Comparison of ENCODE assay signal across 8 mouse cellular contexts in genomic region chr7:143977491-143977830, GRCm38 (mm10). TPM values are rescaled to one million over a fixed set of nuclear protein-coding genes. Genes with fewer than 3 reads are reported as not detected.
DNase-seq lines count a peak whose midpoint lies in the region; ATAC-seq and TF ChIP-seq lines count a peak whose summit lies in the region.
"Had no signal": no experiment of that assay in that cellular context is flagged by ENCODE, and none has a peak within 500 bp of the region (broad histone marks: within the 10 kb centered on the region; RNA-seq: fewer than 3 reads in every experiment).

No protein-coding gene starts in this region.

- no peaks in the 10 kb centered on the region for H3K36me3 ChIP-seq in lung, embryonic 15.5 days
- no peaks in the 10 kb centered on the region for H3K36me3 ChIP-seq in hindbrain, embryonic 10.5 days
- no peaks in the 10 kb centered on the region for H3K36me3 ChIP-seq in liver, embryonic 14.5 days (replicated peaks; ENCODE audit: control insufficient read depth, insufficient read depth, low read depth)
- no peaks in the 10 kb centered on the region for H3K36me3 ChIP-seq in stomach, postnatal 0 days (ENCODE audit: control insufficient read depth, insufficient read depth, low read length)

- no peak for DNase-seq in lung, postnatal 36 days
- no peak for DNase-seq in hindbrain, embryonic 10.5 days (ENCODE audit: low spot score)
- no peak for DNase-seq in liver, embryonic 14.5 days (ENCODE audit: low read depth in 3 of 3, low spot score in 3 of 3)
- DNase-seq in stomach, postnatal 0 days (ENCODE audit: low spot score) = no peak
- DNase-seq in ovary, postnatal 36 days (ENCODE audit: low spot score) = no peak

- peak overlapping the region; percentile 76 for H3K27ac ChIP-seq in lung, embryonic 15.5 days
- H3K27ac ChIP-seq in hindbrain, embryonic 10.5 days = no peak overlapping the region
- H3K27ac ChIP-seq in liver, embryonic 14.5 days = no peak overlapping the region
- H3K27ac ChIP-seq in stomach, postnatal 0 days (replicated peaks) = no peak overlapping the region

- peak; percentile 17; the same call in 1 of the 2 replicates for ATAC-seq in lung, embryonic 15.5 days (ENCODE audit: borderline replicate concordance, extremely low read depth, low FRiP score, low TSS enrichment)
- ATAC-seq in liver, embryonic 14.5 days (ENCODE audit: insufficient read depth) = no peak
- ATAC-seq in stomach, postnatal 0 days (ENCODE audit: low FRiP score, low TSS enrichment) = 0 out of 2 replicates have a peak, but pooled peaks have one; percentile 8
- no peak for ATAC-seq in megakaryocyte-erythroid progenitor cell, adult 5-6 weeks (replicated peaks; ENCODE audit: low FRiP score, low TSS enrichment, poor library complexity, severe bottlenecking)

- peaks cover 70% of the 10 kb centered on the region for H3K27me3 ChIP-seq in lung, embryonic 15.5 days
- H3K27me3 ChIP-seq in hindbrain, embryonic 10.5 days (ENCODE audit: insufficient read depth, poor library complexity, severe bottlenecking) = peaks cover 94% of the 10 kb centered on the region
- H3K27me3 ChIP-seq in liver, embryonic 14.5 days (ENCODE audit: control insufficient read depth, insufficient read depth, low read length) = peaks cover 21% of the 10 kb centered on the region
- no peaks in the 10 kb centered on the region for H3K27me3 ChIP-seq in stomach, postnatal 0 days (ENCODE audit: control insufficient read depth, insufficient read depth, low read length)
- H3K27me3 ChIP-seq: Patski had no signal

- H3K9me3 ChIP-seq in lung, embryonic 15.5 days = no peaks in the 10 kb centered on the region
- no peaks in the 10 kb centered on the region for H3K9me3 ChIP-seq in hindbrain, embryonic 10.5 days
- no peaks in the 10 kb centered on the region for H3K9me3 ChIP-seq in liver, embryonic 14.5 days (ENCODE audit: control insufficient read depth, low read length)
- H3K9me3 ChIP-seq in stomach, postnatal 0 days (ENCODE audit: control insufficient read depth, low read length) = no peaks in the 10 kb centered on the region

- WGBS in lung, embryonic 15.5 days = 12% methylated on average over 5 of the region's 5 CpGs
- 19% methylated on average over 5 of the region's 5 CpGs for WGBS in hindbrain, embryonic 10.5 days
- 12% methylated on average over 5 of the region's 5 CpGs for WGBS in liver, embryonic 14.5 days (ENCODE audit: insufficient replicate concordance)
- 13% methylated on average over 5 of the region's 5 CpGs for WGBS in stomach, postnatal 0 days

- no peak for TF ChIP-seq CTCF in liver, embryonic 14.5 days (IDR thresholded peaks at IDR 0.05; ENCODE audit: low read depth)
- TF ChIP-seq CTCF in stomach, postnatal 0 days (IDR thresholded peaks at IDR 0.05; ENCODE audit: low read depth) = no peak

- 0 out of 2 replicates have a peak overlapping the region, but pooled peaks have one; percentile 32 for H3K9ac ChIP-seq in lung, embryonic 15.5 days
- H3K9ac ChIP-seq in liver, embryonic 14.5 days (replicated peaks) = no peak overlapping the region
- no peak overlapping the region for H3K9ac ChIP-seq in stomach, postnatal 0 days (ENCODE audit: low read length)

- peak overlapping the region; percentile 77 for H3K4me2 ChIP-seq in lung, embryonic 15.5 days
- peak overlapping the region; percentile 50; the same call in 1 of the 2 replicates for H3K4me2 ChIP-seq in liver, embryonic 14.5 days (ENCODE audit: low read depth)
- H3K4me2 ChIP-seq in stomach, postnatal 0 days (replicated peaks; ENCODE audit: low read depth) = peak overlapping the region; percentile 91

- peak overlapping the region; percentile 52 for H3K4me3 ChIP-seq in lung, embryonic 15.5 days
- H3K4me3 ChIP-seq in hindbrain, embryonic 10.5 days = peak overlapping the region; percentile 63
- peak overlapping the region; percentile 24 to 48; a peak in 3 of 4 replicates for H3K4me3 ChIP-seq in liver, embryonic 14.5 days (ENCODE audit: insufficient read depth in 1 of 2, low read depth in 2 of 2, low read length in 2 of 2)
- peak overlapping the region; percentile 48 for H3K4me3 ChIP-seq in stomach, postnatal 0 days (ENCODE audit: low read depth, low read length)

- no peak for TF ChIP-seq EP300 in liver, embryonic 14.5 days (IDR thresholded peaks at IDR 0.05; ENCODE audit: low read depth)
- no peak for TF ChIP-seq EP300 in stomach, postnatal 0 days (optimal IDR thresholded peaks at IDR 0.05)

- H3K4me1 ChIP-seq in lung, embryonic 15.5 days = peaks cover 20% of the 10 kb centered on the region; the same call in 1 of the 2 replicates
- H3K4me1 ChIP-seq in hindbrain, embryonic 10.5 days (replicated peaks) = peaks cover 20% of the 10 kb centered on the region
- H3K4me1 ChIP-seq in liver, embryonic 14.5 days (replicated peaks; ENCODE audit: control insufficient read depth in 2 of 2, insufficient read depth in 2 of 2, low read length in 1 of 2) = no peaks in the 10 kb centered on the region
- H3K4me1 ChIP-seq in stomach, postnatal 0 days (replicated peaks; ENCODE audit: control insufficient read depth, insufficient read depth) = 0 out of 2 replicates have a peak, but pooled peaks cover 2% of the 10 kb centered on the region

RNA-seq across cellular contexts. Expression of gene Shank2, which starts 24.3 kb away (rescaled TPM):
- 1.4 and 1.8 TPM in 2 replicates for polyA plus RNA-seq in lung, embryonic 15.5 days (2015; fragmentation: Nextera tagmentation; extraction: Ambion mirVana)
- polyA plus RNA-seq in hindbrain, embryonic 10.5 days (2016; fragmentation: Nextera tagmentation; extraction: Ambion mirVana) = 0.95 and 1.6 TPM in 2 replicates
- 0.35 and 0.47 TPM in 2 replicates for polyA plus RNA-seq in liver, embryonic 14.5 days (2012; rRNA removed)
- 0.17 and 0.27 TPM in 2 replicates for polyA plus RNA-seq in liver, embryonic 14.5 days (2014; fragmentation: Nextera tagmentation; extraction: Ambion mirVana)
- 0.68 and 0.69 TPM in 2 replicates for polyA plus RNA-seq in stomach, postnatal 0 days (2015; fragmentation: Nextera tagmentation; extraction: Ambion mirVana)
- total RNA-seq in megakaryocyte-erythroid progenitor cell, adult 5-6 weeks (2014; fragmentation: Nextera tagmentation) = not detected in 2 replicates
- not detected in 2 replicates for total RNA-seq in megakaryocyte-erythroid progenitor cell, adult 5-6 weeks (2017)

Comparison
In these comparisons a context has a peak if more than half of its experiments do, and no peak if none do; other contexts are left out.
1. ATAC-seq: peak in lung, embryonic 15.5 days (single experiment) and stomach, postnatal 0 days (single experiment); none in liver, embryonic 14.5 days (single experiment) and megakaryocyte-erythroid progenitor cell, adult 5-6 weeks (single experiment).
2. Peak in every context shown above with its lines, with median percentiles within 50 percentile points of each other: H3K4me2 ChIP-seq and H3K4me3 ChIP-seq.